Mouse (Mus musculus): Measurements from ENCODE around the gene C87977.
"Not testable (repeated sequence)": the region's sequence is repeated elsewhere in the genome, so short reads cannot be mapped to it uniquely, and the experiment has no call there.

Gene C87977

DNA sequence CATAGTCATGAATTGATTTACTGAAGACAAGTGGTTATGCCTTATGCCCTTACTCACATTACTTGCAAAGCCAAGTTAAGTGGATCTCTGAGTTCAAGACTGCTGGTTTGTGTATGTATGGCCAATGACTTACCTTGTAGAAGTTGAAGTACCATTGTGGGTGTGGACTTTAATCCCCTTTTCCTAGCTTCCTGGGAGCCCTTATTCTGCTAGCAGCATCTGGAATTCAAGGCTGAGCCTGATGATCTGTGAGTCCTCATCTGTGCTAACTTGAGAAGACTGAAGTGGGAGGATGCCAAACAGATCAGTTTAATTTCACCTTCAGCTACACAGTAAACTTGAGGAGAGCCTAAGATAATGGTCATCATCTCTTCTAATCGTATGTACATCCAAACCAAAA lies at the start of gene C87977:
C87977 (minus strand) TSS at position 101 of the 400 bp plus-strand sequence.
- DNase-seq = not testable (repeated sequence)

- not testable (repeated sequence) for DNase-seq
These were observed 41.6 kb upstream of the C87977 start for GRCm38 (mm10) chr4:144254768-144255167.

DNA sequence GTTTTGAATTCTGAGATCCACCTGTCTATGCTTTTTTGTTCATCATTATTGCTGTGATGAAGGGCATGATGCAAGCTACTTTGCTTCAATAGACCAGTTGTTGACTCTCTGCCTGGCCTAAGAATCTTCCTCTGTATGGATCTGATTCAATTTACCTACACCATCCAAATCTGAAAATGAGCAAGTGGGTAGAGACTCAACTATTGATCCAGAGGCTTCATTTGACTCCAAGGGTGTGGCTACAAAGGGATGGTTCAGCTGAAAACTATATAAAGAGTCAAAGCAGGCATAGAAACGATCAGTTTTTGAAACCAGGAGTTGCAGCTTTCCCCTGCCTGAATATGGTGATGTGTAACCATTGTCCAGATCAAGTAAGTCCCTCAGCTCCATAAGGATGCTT lies 22.7 kb downstream of the C87977 start, which contains the start of gene Oog2:
Oog2 (plus strand) TSS at position 301 of the 400 bp plus-strand sequence.
- DNase-seq = no peak

DNA sequence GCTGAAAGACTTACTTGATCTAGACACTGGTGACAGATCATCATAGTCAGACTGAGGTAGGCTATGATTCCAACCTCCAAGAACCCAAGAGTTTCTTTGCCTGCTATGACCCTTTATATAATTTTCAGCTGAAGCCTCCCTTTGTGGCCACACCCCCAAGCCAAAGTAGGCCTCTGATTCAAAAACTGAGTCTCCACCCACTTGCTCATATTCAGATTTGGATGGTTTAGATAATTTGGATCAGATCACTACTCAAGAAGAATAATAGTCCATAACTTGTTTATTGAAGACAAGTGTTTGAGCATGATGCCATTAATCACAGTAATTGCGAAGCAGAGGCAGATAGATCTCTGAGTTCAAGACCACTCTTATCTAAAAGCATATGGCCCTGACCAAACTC lies 50.6 kb downstream of the C87977 start, which contains the start of gene Oog3:
Oog3 (minus strand) TSS at position 101 of the 400 bp plus-strand sequence.
- DNase-seq = no peak
